Mouse (Mus musculus) activated CD4-positive, CD25-positive, alpha-beta regulatory T cell, adult 4 months (primary cell): ENCODE data around the gene Spn. TPM values are rescaled to one million over a fixed set of nuclear protein-coding genes. Genes with fewer than 3 reads are reported as not detected.
"Not testable (repeated sequence)": the region's sequence is repeated elsewhere in the genome, so short reads cannot be mapped to it uniquely, and the experiment has no call there.

Source experiments
- ATAC-seq: one replicate; pipeline ENCODE4 v1.8.0; 2017
- polyA plus RNA-seq, 2 experiments: library from polyadenylated mRNA; unstranded; fragments of 100-300 nt; shearing (Covaris generic); gene quantifications; one replicate each; pipeline ENCODE4 v1.2.1; 2017

Gene Spn
- 100 to 1,000 TPM; 157 to 159 TPM for polyA plus RNA-seq

- peak; percentile 68 for ATAC-seq
Measured at GRCm38 (mm10) chr7:127137262-127138017, at the start of gene Spn. Gene Spn, minus strand, starts transcription at chr7:127137823.

GRCm38 (mm10) chr7:127187351-127187750, 49.7 kb upstream of the Spn start:
- no peak for ATAC-seq

GRCm38 (mm10) chr7:127185601-127186000, 48.0 kb upstream of the Spn start:
- no peak for ATAC-seq

DNA sequence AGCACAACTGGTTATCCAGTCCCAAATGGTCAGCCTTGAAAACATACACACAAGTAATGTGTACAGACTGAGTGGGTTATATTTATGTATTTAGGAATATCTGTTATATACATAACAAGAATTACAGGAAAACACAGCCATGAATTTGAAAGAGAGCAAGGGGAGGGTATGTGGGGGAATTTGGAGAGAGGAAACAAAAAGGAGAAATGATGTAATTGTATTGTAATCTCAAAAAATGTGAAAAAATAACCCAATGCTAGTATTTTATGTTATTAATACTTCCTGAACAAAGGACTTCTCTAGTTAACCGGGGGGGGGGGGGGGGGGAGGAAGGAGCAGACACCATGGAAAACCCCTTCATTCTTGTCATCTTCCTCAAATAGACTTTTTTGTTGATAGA, 47.1 kb upstream of the Spn start:
- no peak for ATAC-seq

DNA sequence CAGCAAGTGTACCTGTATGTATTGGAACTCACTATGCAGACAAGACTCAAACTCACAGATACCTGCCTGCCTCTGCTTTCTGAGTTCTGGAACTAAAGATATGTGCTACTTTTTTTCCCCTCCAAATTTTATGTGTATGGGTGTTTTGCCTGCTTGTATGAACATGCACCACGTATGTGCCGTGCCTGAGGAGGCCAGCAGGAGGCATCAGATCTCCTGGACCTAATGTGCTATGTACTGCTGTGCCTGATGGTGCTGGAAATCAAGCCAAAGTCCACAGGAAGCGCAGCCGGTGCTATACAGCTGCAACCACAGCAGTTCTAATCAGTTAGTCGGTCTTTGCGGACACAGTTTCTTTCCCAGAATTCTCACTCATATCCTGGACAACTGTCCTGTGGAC, 46.2 kb upstream of the Spn start:
- no peak for ATAC-seq

- ATAC-seq = no peak
Measured at GRCm38 (mm10) chr7:127183345-127183744, 45.7 kb upstream of the Spn start.

GRCm38 (mm10) chr7:127181724-127182123, 44.1 kb upstream of the Spn start:
- ATAC-seq = not testable (repeated sequence)

- ATAC-seq = peak; percentile 60
Measured at GRCm38 (mm10) chr7:127180783-127181182, 43.2 kb upstream of the Spn start.

- ATAC-seq = peak; percentile 79
Measured at GRCm38 (mm10) chr7:127176937-127177336, 39.3 kb upstream of the Spn start.

- peak; percentile 57 for ATAC-seq
Measured at GRCm38 (mm10) chr7:127166501-127166900, 28.9 kb upstream of the Spn start.

- peak; percentile 77 for ATAC-seq
Measured at GRCm38 (mm10) chr7:127165607-127166493, 28.2 kb upstream of the Spn start.

DNA sequence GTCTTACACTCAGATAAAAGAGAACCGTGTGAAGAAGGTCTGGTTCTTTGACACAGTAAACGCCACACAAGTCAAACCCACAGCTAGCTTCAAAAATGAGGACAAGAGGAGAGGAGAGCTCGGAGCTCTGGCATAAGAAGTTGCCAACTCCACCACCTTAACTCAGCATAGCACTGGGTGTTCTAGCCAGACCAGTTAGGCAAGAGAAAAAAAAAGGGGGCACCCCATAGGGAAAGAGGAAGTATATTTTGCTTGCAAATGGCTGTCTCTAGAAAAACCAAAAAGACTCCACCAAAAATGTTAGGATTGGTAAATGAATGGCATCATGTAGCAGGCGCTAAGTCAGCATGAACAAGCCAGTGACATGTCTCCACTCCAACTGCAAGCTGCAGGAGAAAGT, 26.4 kb upstream of the Spn start:
- ATAC-seq = no peak

DNA sequence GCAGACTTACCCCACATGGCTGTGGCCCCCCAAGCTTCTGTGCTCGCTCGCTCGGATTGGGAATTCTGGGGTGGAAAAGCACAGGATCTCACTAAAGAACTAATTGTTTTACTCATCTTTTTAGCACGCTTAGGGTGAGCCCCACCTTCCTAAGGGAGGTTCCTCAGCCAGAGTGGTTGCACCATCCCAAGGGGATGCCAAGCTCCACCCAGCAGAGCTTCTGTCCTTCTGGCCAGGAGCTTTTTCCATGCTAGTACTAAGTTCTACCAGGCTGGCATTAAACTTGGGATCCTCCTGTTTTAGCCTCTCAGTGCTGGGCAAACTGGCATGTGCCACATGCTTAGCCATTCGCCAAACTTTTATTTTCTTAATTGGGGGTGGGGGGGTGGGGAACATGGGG, 24.9 kb upstream of the Spn start:
- ATAC-seq = no peak

- ATAC-seq = no peak
Measured at GRCm38 (mm10) chr7:127157548-127157947, 19.9 kb upstream of the Spn start.

DNA sequence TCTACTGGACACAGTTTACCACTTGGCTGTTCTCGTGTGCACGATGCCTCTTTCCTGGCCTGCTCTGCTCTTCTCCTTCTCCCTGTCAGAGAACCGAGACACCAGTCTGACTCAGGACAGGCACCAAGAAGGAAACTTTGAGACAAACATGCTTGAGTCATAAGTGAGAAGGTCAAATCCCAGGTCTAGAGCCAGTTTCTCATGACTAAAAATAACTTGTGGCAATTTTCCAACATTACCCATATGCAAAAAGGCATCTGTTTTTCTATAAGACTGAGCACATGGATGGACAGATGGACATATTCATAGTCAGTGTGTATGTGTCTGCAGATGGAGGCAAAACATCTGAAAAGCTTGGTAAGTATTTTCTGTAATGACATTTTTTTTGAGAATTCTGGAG, 15.9 kb upstream of the Spn start:
- ATAC-seq = no peak

DNA sequence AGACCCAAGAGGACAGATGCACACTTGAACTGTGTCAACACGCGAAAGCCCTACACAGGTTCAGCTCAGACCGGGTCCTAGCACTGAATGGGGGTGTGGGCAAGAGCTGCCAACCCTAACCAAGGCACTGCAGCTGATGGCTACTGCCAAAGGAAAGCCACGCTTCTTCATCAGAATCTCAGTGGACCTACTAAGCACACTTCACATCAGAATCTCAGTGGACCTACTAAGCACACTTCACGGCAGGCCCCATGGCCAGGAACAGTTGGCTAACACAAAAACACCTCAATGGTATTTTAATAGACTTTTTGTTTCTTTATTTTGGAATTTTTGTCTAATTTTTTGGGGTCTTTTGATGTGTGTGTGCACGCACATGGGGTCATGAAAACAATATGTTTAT, 14.8 kb upstream of the Spn start:
- ATAC-seq = no peak

- ATAC-seq = no peak
Measured at GRCm38 (mm10) chr7:127147901-127148300, 10.3 kb upstream of the Spn start.

GRCm38 (mm10) chr7:127146267-127146603, 8.6 kb upstream of the Spn start:
- no peak for ATAC-seq

GRCm38 (mm10) chr7:127145387-127146266, 8.0 kb upstream of the Spn start:
- no peak for ATAC-seq

DNA sequence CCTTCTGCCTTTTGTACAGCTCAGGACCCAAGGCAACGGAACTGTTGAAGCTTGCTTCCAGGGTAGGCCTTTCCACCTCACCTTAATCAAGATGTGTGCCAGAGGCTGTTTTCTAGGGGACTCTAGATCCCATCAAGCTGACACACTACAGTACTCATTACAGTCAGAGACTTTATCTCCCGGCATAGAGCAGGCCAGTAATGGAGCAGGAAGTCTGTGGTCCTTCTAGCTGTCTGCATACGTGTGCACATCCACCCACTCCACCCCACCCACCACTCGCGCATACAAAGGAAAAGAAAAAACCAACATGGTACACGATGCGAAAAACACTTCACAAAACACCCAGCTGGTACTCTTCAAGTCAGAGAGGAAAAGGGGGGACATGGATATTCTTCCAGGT, 6.8 kb upstream of the Spn start:
- peak; percentile 92 for ATAC-seq

DNA sequence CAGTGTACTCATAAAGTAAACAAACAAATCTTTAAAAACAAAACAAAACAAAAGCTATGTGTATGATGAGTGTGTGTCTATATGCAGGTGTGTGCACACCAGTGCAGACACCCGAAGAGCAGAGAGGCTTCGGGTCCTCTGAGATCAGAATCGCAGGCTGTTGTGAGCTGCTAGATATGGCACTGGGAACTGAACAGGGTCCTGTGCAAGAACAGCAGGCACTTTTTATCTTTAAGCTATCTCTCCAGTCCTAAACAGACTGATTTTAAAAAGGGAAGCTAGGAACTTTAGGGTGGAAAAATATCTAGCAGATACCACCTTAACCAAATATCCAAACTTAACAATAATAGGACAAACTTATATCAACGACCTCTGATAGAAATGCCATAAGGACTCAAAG, 5.0 kb upstream of the Spn start:
- no peak for ATAC-seq

- ATAC-seq = no peak
Measured at GRCm38 (mm10) chr7:127142214-127142613, 4.6 kb upstream of the Spn start.
